Mouse (Mus musculus): ENCODE measurements around the gene Tnfrsf14.

The Tnfrsf14 gene

DNA sequence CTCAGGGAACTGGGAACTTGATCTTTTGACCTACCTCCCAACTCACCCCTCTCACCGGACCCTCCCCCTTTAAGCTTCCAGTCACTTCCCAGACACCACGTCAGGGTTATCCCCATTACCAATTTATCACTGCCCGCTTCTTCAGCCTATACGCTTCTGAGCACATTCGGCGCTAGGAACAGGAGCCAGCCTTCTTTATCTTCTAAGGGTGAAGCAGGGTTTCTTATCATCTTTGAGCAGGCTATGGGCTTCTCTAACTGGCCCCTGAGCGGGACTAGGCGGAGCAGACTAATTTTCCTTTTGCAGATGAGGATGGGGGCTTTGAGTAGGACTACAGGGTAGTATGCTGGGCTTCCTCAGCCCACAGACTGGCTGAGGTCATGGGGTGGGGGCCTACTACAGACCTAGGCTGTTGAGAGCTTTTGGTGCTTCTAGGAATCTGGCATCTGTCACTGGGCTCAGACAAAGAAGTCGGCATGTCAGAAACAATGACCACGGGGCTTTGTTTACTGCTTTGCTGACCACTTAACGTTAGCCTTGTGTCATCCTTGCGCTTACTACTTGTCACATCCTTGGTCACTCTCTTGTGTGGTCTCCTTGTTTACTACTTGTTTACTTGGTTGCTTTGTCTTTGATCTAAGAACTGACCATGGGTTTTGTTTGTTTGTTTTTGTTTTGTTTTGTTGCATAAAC, at the start of gene Tnfrsf14:
TSS of gene Tnfrsf14 (minus strand) at position 169 of the 693 bp plus-strand sequence.
- in situ Hi-C loops (cut with MboI, MseI), result no loop called here

DNA sequence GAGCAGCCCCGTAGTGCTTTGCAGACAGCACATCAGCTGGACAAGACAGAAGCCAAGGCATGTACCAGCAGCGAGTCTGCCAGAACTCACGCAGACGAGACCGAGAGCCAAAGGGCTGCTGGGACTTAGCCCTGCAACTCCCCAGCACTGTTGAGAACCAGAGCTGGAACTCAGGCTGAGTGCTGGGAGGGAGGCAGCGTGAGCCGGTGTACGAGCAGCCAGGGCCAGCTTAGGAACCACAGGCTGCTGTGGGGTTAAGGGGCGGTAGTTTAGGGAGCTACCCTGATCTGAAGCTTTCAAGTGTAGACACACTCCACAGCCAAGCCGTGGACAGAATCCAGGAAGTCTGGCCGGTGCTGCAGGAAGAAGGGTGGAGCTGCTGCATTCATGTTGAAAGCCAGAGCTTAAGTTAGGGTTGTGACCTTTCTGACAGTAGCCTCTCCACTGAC, 45.8 kb upstream of the Tnfrsf14 start:
- in situ Hi-C loops (cut with MboI, MseI), result no loop called here

DNA sequence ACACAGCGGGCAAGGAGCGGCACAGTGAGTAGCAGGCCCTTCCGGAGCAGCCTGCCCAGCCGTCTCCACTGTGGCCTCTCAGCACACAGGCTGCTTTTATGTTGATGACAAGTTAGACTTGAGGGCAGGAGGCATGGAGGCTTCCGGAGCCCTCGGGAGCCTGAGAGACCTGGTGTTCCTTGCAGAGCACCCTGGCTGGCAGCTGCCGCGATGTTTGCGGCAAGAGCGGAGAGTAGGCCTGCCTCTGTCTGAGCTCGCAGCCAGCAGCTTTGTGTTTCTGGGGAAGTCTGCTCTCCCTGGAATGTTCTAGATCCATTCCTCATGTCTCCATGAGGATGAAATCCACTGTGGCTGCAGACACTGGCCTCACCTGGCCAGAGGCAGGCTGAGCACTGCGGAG, 44.2 kb upstream of the Tnfrsf14 start:
- in situ Hi-C loops (cut with MboI, MseI), result no loop called here

DNA sequence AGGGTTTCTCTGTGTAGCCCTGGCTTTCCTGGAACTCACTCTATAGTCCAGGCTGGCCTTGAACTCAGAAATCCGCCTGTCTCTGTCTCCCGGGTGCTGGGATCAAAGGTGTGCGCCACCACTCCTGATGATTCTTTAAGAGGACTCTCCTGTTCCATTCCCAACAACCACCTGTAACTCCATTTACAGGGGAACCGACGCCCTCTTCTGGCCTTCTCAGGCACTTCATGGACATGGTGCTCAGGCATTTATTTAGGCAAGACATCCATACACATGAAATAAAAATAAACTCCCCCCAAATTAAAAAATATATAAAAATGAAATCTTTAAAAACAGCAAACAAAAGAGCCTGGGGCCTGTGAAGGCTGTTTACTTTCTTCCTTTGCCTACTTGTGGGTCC, 38.8 kb upstream of the Tnfrsf14 start:
- in situ Hi-C loops (cut with MboI, MseI), result no loop called here

DNA sequence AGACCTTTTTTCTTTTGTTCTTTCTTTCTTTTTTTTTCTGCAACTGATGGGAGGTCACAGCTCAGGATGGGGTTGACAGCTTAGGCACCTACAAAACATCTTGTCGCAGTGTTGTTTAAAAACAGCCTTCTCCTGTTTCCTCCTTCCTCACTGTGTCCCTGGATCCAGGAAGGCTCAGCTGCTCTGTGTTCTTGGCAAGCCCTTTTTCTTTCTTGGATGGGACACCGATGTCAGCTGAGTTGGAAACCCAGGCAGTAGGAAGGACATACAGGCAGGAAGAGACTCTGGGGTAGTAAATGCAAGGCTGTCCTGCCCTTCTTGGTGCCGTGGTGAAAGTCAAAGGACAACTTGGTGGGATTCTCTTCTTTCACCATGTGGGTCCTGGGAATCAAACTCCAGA, 37.5 kb upstream of the Tnfrsf14 start:
- in situ Hi-C loops (cut with MboI, MseI), result no loop called here

DNA sequence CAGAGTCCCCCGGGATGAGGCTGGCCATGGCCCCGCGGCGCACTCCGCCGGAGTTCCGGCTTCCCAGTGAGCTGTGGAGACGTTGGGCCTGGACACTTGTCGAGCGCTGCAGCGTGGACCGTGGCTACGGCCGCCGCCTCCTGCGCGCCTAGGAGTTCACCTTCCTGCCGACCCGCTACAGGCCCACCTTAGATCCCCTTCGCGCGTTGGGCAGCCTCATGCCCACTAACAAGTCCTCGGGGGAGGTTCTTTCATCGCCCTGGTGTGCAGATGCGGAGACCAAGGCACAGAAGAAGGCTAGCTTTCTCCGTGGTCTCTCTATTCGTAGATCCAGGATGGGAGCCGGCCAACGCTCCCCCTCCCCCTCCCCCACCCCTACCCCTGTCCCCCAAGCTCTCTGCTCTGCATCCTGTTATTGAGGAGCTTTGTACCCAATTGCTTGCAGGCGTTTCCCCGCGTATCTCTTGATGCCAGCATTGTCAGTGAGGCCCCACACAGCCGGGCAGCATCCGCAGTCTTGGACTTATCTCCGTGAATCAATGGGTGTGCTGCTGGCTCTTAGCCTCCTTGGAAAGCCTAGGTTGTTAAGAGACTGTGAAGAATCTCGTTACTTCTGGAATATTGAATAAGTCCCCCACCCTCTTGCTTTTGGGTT, 36.3 kb upstream of the Tnfrsf14 start:
- in situ Hi-C loops (cut with MboI, MseI), result no loop called here

DNA sequence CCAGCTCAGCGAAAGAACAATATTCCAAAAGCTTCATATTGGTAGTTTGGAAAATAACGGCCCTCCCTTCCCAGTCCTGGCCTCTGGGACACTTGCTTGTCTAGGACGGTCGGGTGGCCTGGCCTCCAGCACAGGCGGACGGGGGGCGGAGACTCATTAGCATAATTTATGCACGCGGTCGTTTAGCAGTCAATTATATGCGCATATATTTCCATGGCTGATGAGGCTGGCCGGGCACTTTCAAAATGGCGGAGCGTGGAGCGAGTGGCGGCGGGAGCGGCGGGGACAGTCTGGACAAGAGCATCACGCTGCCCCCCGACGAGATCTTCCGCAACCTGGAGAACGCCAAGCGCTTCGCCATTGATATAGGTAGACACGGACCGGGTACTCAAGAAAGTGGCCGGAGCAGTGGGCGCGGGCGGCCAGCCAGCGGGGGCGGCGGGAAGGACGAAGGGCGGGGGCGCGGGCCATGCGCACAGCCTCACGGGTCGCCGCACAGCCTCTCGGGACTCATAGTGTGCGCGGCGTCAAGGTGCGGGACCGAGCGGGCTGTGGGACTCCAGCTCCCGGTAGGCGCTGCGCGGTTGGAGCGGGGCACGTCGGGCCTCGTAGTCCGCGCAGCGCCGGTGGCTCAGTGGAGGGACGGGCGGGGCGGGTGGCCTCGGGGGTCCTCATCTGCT, 35.7 kb upstream of the Tnfrsf14 start, which contains the start of gene Pank4:
TSS of gene Pank4 (plus strand) at position 223 of the 680 bp plus-strand sequence.
- in situ Hi-C loops (cut with MboI, MseI), result no loop called here

DNA sequence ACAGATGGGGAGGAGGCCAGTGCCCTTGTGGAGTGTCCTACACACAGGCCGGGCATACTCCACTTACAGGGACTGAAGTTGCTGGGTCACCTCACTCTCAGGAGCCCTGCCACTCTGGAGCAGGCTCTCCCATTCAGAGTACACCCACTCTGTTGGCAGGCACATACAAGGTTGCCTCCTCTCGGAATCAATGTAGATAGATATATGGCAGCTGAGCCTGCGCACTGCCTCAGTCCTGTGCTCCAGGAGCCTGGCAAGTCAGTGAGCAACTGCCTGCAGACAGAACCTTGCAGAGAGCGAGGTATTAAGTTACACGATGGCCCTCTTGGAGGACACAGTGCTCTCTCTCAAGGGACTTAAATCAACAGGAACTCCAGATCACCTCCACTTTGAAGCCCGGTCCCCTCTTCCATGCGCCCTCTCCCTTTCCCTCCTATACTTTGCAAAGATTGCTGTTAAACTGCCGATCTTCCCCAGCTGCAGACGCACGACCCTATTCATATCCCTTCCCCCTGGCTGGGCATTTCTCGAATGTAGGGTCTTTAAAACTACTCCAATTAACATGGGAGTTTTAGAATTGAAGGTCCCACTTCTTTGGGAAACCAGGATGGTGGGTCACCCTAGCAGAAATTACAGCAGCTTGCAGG, 35.0 kb upstream of the Tnfrsf14 start:
- in situ Hi-C loops (cut with MboI, MseI), result no loop called here

DNA sequence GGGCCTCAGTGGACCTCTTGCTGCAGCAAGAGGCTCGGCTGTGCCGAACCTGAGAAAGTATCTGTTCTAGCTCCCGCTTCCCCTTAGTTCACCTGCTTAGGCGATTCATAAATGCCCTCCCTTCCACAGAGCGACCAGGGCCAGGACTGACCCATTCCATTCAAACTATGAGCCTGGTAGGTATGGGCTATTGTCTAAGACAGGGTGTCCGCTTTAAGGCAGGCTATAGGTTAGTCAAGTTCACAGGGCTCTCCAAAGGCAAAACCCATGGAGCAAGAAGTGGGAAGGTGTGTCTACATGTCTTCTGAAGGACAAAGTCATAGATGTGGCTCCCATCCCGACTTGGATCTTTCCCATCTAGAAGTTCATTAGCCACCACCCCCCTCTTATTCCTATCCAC, 34.3 kb upstream of the Tnfrsf14 start:
- in situ Hi-C loops (cut with MboI, MseI), result no loop called here

DNA sequence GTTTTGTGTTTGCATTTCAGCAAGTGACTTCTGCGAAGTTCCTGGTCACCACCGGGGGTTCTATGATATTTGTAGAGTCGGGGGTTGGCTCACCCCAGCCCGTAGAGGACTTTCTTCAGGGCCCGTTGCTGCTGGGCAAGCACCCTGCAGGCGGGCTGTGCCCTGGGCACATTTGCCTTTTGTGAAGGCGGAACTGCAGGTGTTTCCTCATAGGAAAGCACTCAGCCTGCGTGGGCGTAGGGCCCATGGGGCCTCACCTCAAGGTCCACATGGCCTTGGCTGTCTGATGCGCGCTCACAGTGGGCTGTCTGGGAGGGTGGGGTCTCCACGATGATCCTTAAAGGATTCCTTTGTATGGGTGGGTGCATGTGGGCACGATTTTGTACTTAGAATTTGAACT, 33.5 kb upstream of the Tnfrsf14 start:
- in situ Hi-C loops (cut with MboI, MseI), result no loop called here

DNA sequence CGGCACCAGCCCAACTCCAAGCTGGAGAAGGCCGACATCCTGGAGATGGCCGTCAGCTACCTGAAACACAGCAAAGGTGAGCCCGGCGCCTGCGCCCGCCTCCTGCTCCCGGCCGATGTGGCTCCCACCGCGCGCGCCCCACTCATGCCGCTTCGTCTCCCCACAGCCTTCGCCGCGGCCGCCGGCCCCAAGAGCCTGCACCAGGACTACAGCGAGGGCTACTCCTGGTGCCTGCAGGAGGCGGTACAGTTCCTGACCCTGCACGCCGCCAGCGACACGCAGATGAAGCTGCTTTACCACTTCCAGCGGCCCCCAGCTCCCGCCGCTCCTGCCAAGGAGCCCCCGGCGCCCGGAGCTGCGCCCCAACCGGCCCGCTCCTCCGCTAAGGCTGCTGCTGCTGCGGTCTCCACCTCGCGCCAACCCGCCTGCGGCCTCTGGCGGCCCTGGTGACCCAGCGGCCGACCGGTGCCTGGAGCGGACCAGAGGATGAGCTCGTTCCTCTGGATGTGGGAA, 32.9 kb upstream of the Tnfrsf14 start:
- in situ Hi-C loops (cut with MboI, MseI), result no loop called here

DNA sequence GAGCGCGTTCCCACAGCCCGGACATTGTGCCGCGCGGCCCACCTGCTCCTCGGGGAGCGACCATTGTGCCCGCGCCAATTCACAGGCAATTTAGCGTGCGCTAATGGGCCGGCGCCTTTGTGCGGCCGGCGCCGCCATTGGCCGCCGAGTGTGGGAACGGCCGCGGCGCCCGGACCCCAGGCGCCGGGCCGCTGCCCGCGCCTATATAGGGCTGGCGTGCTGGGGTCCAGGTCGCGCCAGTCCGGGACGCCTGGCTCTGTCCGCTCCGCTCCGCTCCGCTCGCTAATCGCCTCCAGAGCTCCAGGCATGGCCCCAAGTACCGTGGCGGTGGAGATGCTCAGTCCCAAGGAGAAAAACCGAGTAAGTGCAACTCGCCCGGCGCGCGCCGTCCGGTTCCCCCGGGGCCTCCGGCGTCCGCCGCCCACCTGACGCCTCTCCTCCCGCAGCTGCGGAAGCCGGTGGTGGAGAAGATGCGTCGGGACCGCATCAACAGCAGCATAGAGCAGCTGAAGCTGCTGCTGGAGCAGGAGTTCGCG, 32.4 kb upstream of the Tnfrsf14 start, which contains the start of gene Hes5:
TSS of gene Hes5 (plus strand) at position 234 of the 536 bp plus-strand sequence.
- in situ Hi-C loops (cut with MboI, MseI), result no loop called here

DNA sequence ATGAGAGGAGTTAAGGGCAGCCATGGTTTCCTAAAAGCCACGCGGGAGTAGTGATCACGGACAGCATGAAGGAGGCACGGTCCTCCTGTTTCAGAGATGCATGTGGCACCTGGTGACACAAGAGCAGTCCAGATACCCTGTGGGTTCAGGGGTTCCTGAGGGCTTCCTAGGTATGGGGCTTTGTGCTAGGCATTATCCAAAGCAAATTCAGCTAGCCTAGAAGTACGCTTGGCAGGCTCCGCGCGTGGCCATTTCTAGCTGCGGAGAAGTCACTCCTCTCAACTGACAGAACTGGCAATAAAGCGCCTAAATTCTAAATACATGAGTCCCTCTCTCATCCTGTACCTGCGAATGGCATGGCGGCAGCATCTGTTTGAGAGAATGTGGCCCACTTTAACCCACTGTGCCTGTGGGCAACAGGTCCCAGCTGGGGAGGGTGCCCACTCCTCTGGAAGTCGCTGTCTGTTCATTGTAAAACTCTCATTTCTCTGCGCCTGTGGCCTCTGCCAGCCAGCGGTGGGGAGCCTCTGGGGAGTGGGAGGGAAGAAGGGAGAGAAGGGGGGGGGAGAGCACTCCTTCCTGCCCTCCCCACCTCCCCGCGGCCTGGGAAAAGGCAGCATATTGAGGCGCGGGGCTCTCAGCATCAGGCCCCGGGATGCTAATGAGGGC, 31.8 kb upstream of the Tnfrsf14 start:
- in situ Hi-C loops (cut with MboI, MseI), result no loop called here

DNA sequence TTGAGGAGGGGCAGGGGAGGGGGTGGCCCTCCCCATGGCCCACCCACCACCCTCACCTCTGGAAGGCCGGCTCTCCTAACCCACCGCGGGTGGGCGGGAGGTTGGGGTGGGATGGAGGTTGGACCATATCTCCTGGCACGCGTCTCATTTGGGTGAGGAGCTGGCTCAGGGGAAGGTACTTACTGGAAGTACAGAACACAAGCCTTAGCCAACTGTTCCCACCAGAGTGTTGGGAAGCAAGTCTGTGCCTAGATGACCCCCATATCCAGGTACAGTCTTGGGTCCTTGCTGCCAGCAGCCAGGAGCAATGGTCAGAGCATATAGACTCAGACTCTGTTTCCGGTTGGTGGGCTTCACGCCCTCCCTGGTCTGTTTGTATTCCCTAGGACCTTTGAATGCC, 30.3 kb upstream of the Tnfrsf14 start:
- in situ Hi-C loops (cut with MboI, MseI), result no loop called here

DNA sequence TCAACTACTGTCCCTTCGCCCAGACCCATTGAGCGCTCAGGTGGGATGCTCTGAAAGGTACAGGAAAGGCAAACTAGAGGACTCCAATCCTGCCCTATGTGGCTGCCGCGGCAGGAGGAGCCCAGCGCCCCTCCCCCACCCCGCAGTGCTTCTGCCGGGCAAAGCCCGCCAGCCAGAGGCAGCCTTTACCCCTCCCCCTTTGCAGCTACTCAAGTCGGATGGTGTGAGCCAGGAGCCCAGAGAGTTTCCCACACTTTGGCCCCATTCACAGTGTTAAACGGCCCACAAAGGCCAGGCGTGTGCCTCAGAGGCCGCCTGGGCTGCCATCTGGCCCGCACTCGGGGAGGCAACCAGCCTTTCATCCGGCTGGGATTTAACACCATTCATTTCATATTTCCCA, 29.8 kb upstream of the Tnfrsf14 start:
- in situ Hi-C loops (cut with MboI, MseI), result no loop called here

DNA sequence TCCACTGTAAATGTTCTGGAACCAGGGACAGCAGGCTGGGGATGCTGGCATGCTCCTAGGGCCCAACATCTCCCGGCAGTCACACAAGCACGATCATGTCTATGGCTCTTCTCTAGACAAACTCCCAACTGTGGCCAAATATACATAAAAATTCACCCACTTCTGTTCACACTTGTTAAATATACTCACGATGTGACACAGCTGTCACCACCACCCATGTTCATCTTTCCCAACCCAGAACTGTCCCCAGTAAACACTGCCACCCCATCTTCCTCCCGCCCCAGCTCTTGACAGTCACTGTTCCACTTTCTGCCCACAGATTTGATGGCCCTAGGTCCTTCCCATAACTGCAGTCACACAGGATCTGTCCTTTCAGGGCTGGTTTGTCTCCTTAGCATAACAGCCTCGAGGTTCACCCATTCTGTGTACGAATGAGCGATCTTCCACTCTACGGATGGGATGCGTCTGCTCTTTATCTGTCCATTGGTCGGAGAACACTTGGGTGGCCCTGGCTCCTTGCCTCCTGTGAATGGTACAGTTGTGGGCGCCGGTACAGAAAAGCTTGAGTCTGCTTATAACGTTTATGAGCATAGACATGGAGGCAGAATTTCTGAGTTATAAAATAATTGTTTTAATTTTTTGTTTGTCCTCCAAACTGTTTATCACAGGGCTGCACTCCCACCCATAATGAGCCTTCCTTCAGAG, 29.1 kb upstream of the Tnfrsf14 start:
- in situ Hi-C loops (cut with MboI, MseI), result no loop called here

DNA sequence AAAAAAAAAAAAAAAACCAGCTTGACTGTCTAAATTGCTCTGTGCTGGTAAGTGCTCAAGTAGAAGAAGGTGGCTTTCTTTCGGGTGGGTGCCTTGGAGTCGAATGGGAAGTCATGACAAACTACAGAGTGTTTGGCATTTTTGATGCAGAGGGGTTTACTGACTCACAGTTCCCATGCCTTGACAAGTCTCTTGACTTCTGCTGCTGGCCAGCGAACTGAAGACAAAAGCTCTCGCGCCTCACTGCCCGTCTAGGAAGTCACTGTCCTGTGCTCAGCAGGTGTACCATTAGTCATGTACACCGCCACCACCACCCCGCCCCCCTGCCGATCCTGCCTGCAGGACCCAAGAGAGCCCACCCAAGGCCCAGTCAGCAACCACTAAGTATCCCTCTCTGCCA, 28.2 kb upstream of the Tnfrsf14 start:
- in situ Hi-C loops (cut with MboI, MseI), result no loop called here

DNA sequence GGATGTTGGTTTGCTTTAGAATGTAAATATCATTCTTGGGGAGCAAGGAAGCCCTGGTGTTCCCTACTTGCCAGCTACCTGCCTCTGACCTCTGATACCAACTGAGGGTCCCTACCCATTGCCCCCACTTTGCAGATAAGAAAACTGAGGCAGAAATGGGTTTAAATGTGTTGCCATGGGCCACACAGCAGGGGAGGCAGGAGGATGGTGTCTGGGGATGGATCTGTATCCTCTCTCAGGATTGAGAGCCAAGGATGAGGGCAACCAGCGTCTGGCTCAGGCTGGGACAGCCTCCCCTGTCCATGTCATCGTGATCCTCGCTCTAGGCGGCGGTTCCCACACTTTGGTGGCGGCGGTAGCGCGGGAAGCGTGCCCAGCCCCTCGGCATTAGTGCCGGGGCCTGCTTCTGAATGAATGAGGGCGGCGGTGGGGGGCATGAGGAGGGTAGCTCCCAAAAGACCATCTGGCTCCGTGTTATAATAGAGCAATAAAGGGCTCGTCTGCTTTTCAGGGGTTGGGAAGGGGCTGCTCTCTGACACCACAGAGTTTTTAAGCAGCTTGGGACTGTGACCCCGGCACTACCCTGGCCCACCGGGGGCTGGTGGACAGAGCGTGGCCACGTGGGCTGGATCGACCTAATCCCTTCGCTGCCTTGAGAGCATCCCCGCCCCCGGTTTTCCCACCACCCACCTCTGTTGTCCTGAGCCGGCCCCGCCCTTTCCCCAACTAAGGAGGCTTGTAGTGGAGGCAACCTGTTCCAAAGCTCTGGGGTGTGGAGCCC, 24.3 kb upstream of the Tnfrsf14 start:
- in situ Hi-C loops (cut with MboI, MseI), result no loop called here

DNA sequence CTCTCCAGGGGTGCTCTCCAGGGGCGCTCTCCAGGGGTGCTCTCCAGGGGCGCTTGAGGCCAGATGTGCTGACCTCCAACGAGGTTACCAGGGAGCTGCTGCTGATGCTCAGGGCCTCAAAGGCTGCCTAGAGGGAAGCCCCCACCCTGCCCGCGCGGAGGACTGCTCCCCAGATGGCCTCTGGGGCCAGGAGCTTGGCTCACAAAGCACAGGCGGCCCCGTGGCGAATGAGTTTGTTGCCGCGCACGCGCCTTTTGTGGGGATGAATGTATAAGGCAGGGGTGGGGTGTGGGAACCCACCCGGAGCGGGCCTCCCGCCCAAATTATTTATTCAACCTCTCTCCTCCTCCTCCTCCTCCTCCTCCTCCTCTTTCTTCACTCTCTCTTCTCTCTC, 21.2 kb upstream of the Tnfrsf14 start:
- in situ Hi-C loops (cut with MboI, MseI), result no loop called here

Data from T-helper 1 cell (primary cell).